ENCODE assay signal across 23 mouse cellular contexts in genomic region chr1:163177011-163177410, GRCm38 (mm10).
DNase-seq lines count a peak whose midpoint lies in the region; ATAC-seq lines count a peak whose summit lies in the region.
"Had no signal": no experiment of that assay in that cellular context is flagged by ENCODE, and none has a peak within 500 bp of the region (broad histone marks: within the 10 kb centered on the region; RNA-seq: fewer than 3 reads in every experiment).

No protein-coding gene starts in this region.

- H3K4me3 ChIP-seq in embryonic facial prominence, embryonic 10.5 days: no peak overlapping the region
- no peak overlapping the region for H3K4me3 ChIP-seq in limb, embryonic 10.5 days
- H3K4me3 ChIP-seq in kidney, embryonic 16.5 days (ENCODE audit: low read length): no peak overlapping the region
- H3K4me3 ChIP-seq: embryonic facial prominence, embryonic 15.5 days; erythroblast, embryonic 14.5 days; forebrain, embryonic 10.5 days; gastrocnemius, adult 2 months; heart, adult 2 months; heart, embryonic 15.5 days had no signal

- no peak for ATAC-seq in granulocyte monocyte progenitor cell, adult 5-6 weeks (replicated peaks; ENCODE audit: poor library complexity, severe bottlenecking)
- no peak for ATAC-seq in kidney, embryonic 16.5 days (ENCODE audit: low FRiP score, low TSS enrichment)
- ATAC-seq: forebrain, embryonic 14.5 days; intestine, embryonic 16.5 days had no signal

- H3K27me3 ChIP-seq in embryonic facial prominence, embryonic 10.5 days (replicated peaks; ENCODE audit: low read depth, poor library complexity, severe bottlenecking): peaks cover 6% of the 10 kb centered on the region; the same call in 1 of the 2 replicates
- no peaks in the 10 kb centered on the region for H3K27me3 ChIP-seq in limb, embryonic 10.5 days (ENCODE audit: low read depth, poor library complexity, severe bottlenecking)
- no peaks in the 10 kb centered on the region for H3K27me3 ChIP-seq in kidney, embryonic 16.5 days (ENCODE audit: insufficient read depth, low read length)
- H3K27me3 ChIP-seq: embryonic facial prominence, embryonic 15.5 days; heart, embryonic 15.5 days had no signal

- WGBS in embryonic facial prominence, embryonic 10.5 days: 5% methylated on average over 3 of the region's 3 CpGs
- WGBS in limb, embryonic 10.5 days: 9% methylated on average over 3 of the region's 3 CpGs
- 29% methylated on average over 3 of the region's 3 CpGs for WGBS in kidney, embryonic 16.5 days

- no peak overlapping the region for H3K27ac ChIP-seq in embryonic facial prominence, embryonic 10.5 days (replicated peaks)
- peak overlapping the region; percentile 47; the same call in 1 of the 2 replicates for H3K27ac ChIP-seq in limb, embryonic 10.5 days
- no peak overlapping the region for H3K27ac ChIP-seq in kidney, embryonic 16.5 days (ENCODE audit: low read length)
- H3K27ac ChIP-seq: embryonic facial prominence, embryonic 15.5 days; forebrain, embryonic 10.5 days; gastrocnemius, adult 2 months; heart, adult 2 months; heart, embryonic 15.5 days; hindbrain, embryonic 14.5 days had no signal

- H3K4me1 ChIP-seq in embryonic facial prominence, embryonic 10.5 days: peaks cover 28% of the 10 kb centered on the region
- H3K4me1 ChIP-seq in limb, embryonic 10.5 days: peaks cover 26% of the 10 kb centered on the region
- no peaks in the 10 kb centered on the region for H3K4me1 ChIP-seq in kidney, embryonic 16.5 days (ENCODE audit: insufficient read depth, low read length)
- H3K4me1 ChIP-seq: embryonic facial prominence, embryonic 15.5 days; heart, embryonic 15.5 days had no signal

- no peak overlapping the region for H3K4me2 ChIP-seq in kidney, embryonic 16.5 days (replicated peaks; ENCODE audit: low read depth, low read length)
- H3K4me2 ChIP-seq: embryonic facial prominence, embryonic 15.5 days; heart, embryonic 11.5 days; heart, embryonic 15.5 days; hindbrain, embryonic 14.5 days had no signal

- no peaks in the 10 kb centered on the region for H3K9me3 ChIP-seq in embryonic facial prominence, embryonic 10.5 days
- no peaks in the 10 kb centered on the region for H3K9me3 ChIP-seq in limb, embryonic 10.5 days (replicated peaks)
- no peaks in the 10 kb centered on the region for H3K9me3 ChIP-seq in kidney, embryonic 16.5 days (ENCODE audit: low read length)
- H3K9me3 ChIP-seq: embryonic facial prominence, embryonic 15.5 days; forebrain, embryonic 10.5 days; heart, embryonic 15.5 days had no signal

- peak; percentile 73 for DNase-seq in embryo, embryonic 10.5 days (ENCODE audit: low spot score)
- DNase-seq in embryonic facial prominence, embryonic 10.5 days (ENCODE audit: low spot score): peak; percentile 63
- DNase-seq in limb, embryonic 10.5 days (ENCODE audit: low spot score): no peak
- no peak for DNase-seq in cerebellum, adult 9-10 months
- no peak for DNase-seq in ovary, adult 18-20 months (ENCODE audit: low spot score)
- DNase-seq: adrenal gland, adult 8-10 months; cerebellum, adult 11 months; cerebellum, adult 8-10 months; cerebellum, postnatal 25 days; gastrocnemius, adult 2 months; gastrocnemius, postnatal 25 days; heart, adult 2 months; heart, postnatal 14 days had no signal

- no peaks in the 10 kb centered on the region for H3K36me3 ChIP-seq in embryonic facial prominence, embryonic 10.5 days (replicated peaks)
- H3K36me3 ChIP-seq in limb, embryonic 10.5 days: no peaks in the 10 kb centered on the region
- H3K36me3 ChIP-seq in kidney, embryonic 16.5 days (ENCODE audit: insufficient read depth, low read length): no peaks in the 10 kb centered on the region
- H3K36me3 ChIP-seq: embryonic facial prominence, embryonic 15.5 days; forebrain, embryonic 10.5 days; heart, embryonic 15.5 days had no signal

- no peak overlapping the region for H3K9ac ChIP-seq in kidney, embryonic 16.5 days (replicated peaks; ENCODE audit: low read length)
- H3K9ac ChIP-seq: embryonic facial prominence, embryonic 15.5 days; heart, embryonic 15.5 days; hindbrain, embryonic 14.5 days had no signal

Comparison
In these comparisons a context has a peak if more than half of its experiments do, and no peak if none do; other contexts are left out.
1. DNase-seq: peak in embryo, embryonic 10.5 days (single experiment) and embryonic facial prominence, embryonic 10.5 days (single experiment); none in limb, embryonic 10.5 days (single experiment), cerebellum, adult 9-10 months (single experiment) and ovary, adult 18-20 months (single experiment).